Mouse (Mus musculus) spleen, postnatal 10 days (tissue): ENCODE results near the gene Grid2.

Experiments used
- DNase-seq, 2 experiments: peaks; one replicate each; pipeline ENCODE4 v3.0.0; 2021 to 2022; ENCODE audit warnings: low spot score in 2 of 2

Gene Grid2

DNA sequence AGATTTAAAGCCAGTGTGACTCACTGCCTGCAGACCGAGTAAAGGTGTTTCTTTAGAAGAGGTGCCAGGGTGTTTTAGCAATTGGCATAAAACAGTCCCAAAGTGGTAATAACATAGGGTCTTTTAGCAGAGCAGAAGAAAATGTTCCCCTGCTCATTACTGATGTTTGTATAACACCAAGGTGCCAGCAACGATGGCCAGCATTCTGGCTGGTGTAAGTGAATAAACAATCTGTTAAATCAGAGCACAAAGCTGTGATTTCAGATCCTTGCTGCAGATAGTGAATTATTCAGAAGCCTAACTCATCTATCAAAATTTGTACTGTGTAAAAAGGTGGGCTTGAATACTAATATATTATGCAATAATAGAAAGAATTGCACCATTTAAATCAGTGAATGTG is 353.9 kb downstream of the Grid2 start:
- no peak for DNase-seq

DNA sequence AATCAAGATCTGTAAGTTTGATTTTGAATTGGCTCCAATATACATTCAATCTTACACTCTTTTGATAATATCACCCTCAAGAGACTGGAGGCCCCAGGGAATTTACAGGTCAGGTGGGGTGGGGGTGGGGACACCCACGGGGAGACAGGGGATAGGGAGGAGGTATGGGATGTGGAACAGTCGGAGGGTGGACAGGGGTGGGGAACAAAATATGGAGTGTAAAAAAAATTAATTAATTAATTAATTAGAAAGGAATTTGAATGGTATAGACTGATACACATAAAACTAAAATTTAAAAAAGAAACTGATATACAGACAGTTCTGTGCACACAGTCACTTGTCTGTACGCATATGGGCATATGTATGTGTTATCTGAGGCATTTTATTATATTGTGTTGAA is 380.3 kb downstream of the Grid2 start:
- DNase-seq = no peak

GRCm38 (mm10) chr6:63659423-63659822 is 403.7 kb downstream of the Grid2 start:
- DNase-seq = no peak

- no peak for DNase-seq
These were observed 430.0 kb downstream of the Grid2 start for GRCm38 (mm10) chr6:63685689-63686088.

DNA sequence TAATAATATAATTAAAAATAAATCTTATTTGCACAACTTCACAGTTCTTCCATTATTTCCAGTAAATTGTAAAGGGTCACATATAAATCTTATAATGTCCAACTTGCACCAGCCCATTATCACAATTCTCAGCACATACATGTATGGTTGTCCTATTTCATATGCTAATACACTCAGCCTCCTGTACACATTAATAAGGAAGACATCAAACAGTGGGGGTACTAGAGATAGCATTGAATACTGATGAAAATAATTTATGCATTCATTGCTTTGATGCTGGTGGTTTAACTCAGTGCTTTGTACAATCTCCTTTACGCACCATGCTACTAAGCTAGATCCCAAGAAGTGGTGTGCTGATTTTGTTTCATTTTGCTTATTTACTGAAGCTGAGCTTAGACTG is 446.0 kb downstream of the Grid2 start:
- no peak for DNase-seq

GRCm38 (mm10) chr6:63733740-63734139 is 478.1 kb downstream of the Grid2 start:
- DNase-seq = no peak

DNA sequence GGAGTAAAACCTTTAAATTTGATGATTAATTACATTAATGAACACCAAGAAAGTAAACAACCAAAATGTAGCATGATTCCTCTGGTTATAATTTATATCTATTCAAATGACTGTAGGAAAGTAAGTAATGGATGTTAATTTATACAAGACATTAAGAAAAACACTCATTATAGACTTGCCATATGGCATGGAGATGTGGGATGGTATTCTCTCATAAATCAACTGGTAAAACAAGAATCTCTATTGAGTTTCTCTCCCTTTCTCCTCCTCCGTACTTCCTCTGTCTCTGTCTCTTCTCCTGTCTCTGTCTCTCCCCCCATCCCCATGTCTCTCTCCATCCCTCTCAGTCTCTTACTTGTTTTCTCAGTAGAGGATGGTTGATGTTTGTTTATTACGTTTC is 506.9 kb downstream of the Grid2 start:
- DNase-seq = no peak

- DNase-seq = no peak
These were observed 539.0 kb downstream of the Grid2 start for GRCm38 (mm10) chr6:63794679-63795078.

GRCm38 (mm10) chr6:63820236-63820635 is 564.6 kb downstream of the Grid2 start:
- no peak for DNase-seq

DNA sequence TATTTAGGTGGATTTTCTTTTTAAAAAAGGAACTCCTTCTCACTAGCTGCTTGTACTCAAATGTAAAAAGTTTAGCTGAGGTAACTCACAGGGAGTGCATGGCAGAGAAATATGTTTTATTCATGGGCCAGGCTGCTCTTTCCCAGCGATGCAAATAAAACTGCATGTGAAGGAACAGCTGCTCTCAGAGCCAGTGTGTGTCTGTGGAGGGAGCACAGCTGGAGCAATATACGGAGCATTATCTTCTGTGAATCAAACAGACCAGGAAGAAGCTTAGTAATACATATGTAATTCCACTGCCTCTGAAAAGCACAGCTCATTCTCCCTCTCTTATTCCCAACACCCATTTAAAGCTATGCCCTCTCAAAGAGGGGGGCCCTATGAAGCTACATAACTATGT is 607.0 kb downstream of the Grid2 start:
- DNase-seq = no peak

DNA sequence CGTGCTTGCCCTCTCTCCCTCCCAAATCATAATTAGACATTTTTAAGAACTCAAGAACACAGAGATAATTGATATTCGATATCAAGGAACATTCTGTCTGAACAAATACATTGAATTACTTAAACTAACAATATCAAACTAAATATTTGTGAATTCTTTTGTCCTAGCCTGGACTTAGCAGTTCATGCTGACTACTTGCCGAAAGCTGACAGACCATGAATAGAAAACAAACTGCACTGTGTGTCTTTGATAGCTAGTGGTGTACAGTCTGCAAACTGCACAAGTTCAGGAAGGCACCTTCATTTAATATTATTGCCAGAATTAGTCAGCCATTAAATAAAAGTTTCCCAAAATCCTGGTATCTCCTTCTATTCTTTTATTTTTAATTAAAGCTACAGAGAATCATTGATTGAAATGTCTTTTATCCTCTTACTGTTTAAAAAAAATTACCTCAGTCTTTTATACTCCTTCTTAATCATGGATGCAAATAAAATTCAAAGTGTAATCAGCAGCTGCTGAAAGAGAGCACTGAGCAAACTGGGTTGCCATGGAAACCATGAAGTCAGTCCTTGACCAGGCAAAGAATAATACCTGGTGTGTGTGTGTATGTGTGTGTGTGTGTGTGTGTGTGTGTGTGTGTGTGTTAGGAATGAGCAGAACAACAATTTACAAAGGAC is 621.5 kb downstream of the Grid2 start:
- DNase-seq = no peak

- DNase-seq = no peak
These were observed 622.2 kb downstream of the Grid2 start for GRCm38 (mm10) chr6:63877765-63878345.

DNA sequence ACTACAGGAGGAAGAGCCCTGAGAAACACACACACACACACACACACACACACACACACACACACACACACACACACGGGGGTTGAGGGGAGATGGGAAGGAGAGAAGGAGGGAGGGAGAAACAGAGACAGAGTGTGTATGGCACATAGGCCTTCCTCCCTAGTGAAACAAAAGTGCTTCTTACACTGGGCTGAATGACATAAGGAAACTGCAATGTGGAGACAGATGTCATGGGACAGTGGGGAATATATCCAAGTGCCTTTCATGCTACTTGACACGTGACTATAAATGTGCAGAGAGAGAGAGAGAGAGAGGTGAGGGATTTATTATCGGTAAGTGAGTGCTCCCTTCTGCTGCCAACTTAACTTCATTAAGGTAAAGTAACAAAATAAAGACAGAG is 639.0 kb downstream of the Grid2 start:
- DNase-seq = no peak

- DNase-seq = no peak
These were observed 642.5 kb downstream of the Grid2 start for GRCm38 (mm10) chr6:63898171-63898570.

- DNase-seq = no peak
These were observed 661.4 kb downstream of the Grid2 start for GRCm38 (mm10) chr6:63917035-63917570.

DNA sequence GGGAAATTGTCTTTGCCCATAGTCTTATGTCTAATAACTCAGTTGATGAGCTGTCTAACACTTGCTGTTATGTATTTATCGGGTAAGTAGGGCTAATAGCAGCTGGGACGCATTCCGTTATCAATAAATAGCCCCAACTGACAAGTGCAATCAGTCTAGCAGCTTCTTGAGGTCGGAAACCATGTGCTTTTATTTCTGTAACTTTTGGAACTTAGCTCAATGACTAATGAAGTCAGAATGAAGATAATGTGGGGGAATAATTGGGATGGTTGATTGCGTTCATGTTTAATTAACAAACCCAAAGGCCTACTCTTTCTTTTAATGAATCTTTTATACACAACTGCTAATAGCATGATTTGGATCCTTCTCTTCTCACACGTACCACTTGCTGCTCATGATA is 666.3 kb downstream of the Grid2 start:
- no peak for DNase-seq

- DNase-seq = no peak
These were observed 675.5 kb downstream of the Grid2 start for GRCm38 (mm10) chr6:63931201-63931600.

GRCm38 (mm10) chr6:63946721-63947120 is 691.0 kb downstream of the Grid2 start:
- no peak for DNase-seq

DNA sequence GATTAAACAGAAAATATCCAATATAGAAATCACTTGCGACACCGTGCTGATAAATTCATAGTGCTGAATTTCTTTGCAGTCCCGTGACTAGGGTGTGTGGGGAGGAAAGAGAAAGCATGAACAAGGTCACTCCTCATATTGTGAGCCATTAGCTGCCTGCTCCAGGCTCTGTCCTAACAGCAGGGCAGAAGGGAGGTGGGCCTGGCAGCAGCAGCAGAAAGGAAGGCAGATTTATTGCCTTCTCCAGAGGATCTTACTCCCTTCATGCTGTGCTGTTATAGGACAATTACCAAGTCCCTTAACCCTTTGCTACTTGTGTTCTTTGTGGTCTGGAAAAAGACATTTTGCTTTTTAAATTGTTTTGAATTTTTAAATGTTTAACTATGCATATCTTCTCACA is 708.1 kb downstream of the Grid2 start:
- no peak for DNase-seq

DNA sequence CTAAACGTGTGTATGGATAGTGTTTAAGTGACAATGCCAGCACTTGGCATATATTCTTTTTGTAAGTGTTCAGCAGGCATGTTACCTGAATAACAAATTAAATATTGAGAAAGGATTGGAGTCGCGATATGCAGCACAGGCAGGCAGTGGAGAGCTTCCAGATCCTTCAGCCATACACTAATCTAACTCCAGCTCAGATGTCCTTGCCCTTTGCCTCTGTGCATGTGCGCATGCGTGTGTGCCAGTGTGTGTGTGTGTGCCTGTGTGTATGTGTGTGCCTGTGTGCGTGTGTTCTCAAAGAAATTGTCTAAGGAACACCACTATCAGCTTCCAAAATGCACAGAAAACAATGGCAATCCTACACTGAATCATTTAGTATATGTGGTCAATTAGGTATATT is 708.6 kb downstream of the Grid2 start:
- DNase-seq = no peak

- no peak for DNase-seq
These were observed 709.1 kb downstream of the Grid2 start for GRCm38 (mm10) chr6:63964735-63965134.

DNA sequence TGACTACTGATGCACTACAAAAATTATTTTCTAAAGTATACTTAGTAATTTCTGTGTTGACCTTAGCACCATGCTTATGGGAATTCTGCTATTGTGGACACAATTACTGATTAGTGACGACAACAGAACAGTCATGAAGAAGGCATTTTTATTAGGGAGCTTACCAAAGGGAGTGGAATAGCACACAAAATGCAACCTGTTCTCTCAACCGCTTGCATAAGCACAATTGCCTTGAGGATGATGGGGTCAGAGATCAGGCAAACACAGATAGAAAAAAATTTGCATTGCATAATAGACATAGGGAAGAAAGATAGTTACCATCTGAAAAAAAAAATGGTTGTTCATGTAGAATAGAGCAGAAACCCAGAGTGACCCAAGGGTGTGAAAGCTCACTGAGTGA is 790.4 kb downstream of the Grid2 start:
- no peak for DNase-seq

- DNase-seq = no peak
These were observed 791.1 kb downstream of the Grid2 start for GRCm38 (mm10) chr6:64046732-64047131.

DNA sequence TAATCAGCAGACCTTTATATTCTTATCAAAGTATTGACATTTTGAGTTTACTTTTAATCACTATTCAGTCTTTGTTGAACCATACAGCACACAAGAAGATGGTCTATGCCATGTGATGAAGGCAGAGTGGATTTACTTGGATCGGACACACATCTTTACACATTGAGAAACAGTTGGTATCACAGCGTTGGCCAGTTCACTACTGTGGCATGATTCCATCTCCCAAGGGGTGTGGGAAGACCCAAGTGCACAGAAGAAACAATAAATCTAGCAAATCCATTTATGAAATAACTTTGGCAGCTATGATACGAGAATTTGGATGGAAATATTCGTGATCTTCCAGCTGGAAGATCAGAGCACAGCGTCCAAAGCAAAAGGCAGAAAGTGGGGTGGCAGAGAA is 792.3 kb downstream of the Grid2 start:
- no peak for DNase-seq
